Mouse (Mus musculus): ENCODE results near the gene Ltb. TPM values are rescaled to one million over a fixed set of nuclear protein-coding genes. Genes with fewer than 3 reads are reported as not detected.

The Ltb gene
- polyA plus RNA-seq, 1 experiment from 2014 or later: 0.24 TPM

GRCm38 (mm10) chr17:35187959-35188610 is 6.2 kb upstream of the Ltb start, which contains the start of gene Lst1:
Lst1 (minus strand) TSS chr17:35188439.
- no peak within 1 kb of the TSS for H3K4me2 ChIP-seq (ENCODE audit: low read length)
- H3K4me3 ChIP-seq (replicated peaks; ENCODE audit: low read length): no peak within 1 kb of the TSS
- no peaks in the 10 kb centered on the region for H3K9me3 ChIP-seq (ENCODE audit: control insufficient read depth, low read length)
- H3K27me3 ChIP-seq (replicated peaks; ENCODE audit: control insufficient read depth, insufficient read depth, low read length): no peaks in the 10 kb centered on the region
- ATAC-seq: no peak
- WGBS: 65% methylated on average over 7 of the region's 7 CpGs
- H3K27ac ChIP-seq (ENCODE audit: low read length): no peak within 1 kb of the TSS
- no peak within 1 kb of the TSS for H3K9ac ChIP-seq (replicated peaks; ENCODE audit: low read depth, low read length)
- no peaks in the 10 kb centered on the region for H3K36me3 ChIP-seq (ENCODE audit: control insufficient read depth, insufficient read depth)
- peaks cover 9% of the 10 kb centered on the region for H3K4me1 ChIP-seq (replicated peaks; ENCODE audit: control insufficient read depth, insufficient read depth, low read length)

DNA sequence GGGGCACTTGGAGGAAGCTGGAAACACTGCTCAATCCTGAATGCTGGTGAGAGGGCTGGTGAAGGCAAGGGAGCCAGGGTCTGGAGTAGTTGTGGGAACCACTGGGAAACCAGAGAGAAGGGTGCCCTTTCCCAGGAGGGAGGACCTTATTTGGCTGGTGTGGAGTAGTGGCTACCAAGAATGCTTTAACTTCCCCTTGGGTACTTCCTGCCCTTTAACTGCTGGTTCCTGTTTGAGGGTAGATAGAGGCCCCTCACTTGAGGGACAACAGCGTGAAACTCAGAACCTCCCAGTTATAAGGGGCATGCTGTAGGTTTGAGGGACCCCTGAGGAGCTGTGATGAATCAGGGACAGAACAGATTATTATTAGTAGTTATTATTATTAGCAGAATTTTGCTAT is 5.1 kb upstream of the Ltb start:
- Histone ChIP-seq H3K27me3 (replicated peaks; ENCODE audit: control insufficient read depth, insufficient read depth, low read length) (peaks cover 1% of the 10 kb centered on the region; the same call in 1 of the 2 replicates), H3K36me3 (ENCODE audit: control insufficient read depth, insufficient read depth) (no peaks in the 10 kb centered on the region), H3K9ac (replicated peaks; ENCODE audit: low read depth, low read length) (no peak overlapping the region), H3K9me3 (ENCODE audit: control insufficient read depth, low read length) (no peaks in the 10 kb centered on the region), H3K4me1 (replicated peaks; ENCODE audit: control insufficient read depth, insufficient read depth, low read length) (peaks cover 9% of the 10 kb centered on the region), H3K4me3 (replicated peaks; ENCODE audit: low read length) (no peak overlapping the region), H3K4me2 (ENCODE audit: low read length) (no peak overlapping the region), H3K27ac (ENCODE audit: low read length) (no peak overlapping the region)
- 85% methylated on average over 1 of the region's 1 CpGs for WGBS
- no peak for ATAC-seq

- H3K9me3 ChIP-seq (ENCODE audit: control insufficient read depth, low read length): no peaks in the 10 kb centered on the region
- H3K4me3 ChIP-seq (replicated peaks; ENCODE audit: low read length): no peak overlapping the region
- no peak overlapping the region for H3K4me2 ChIP-seq (ENCODE audit: low read length)
- H3K9ac ChIP-seq (replicated peaks; ENCODE audit: low read depth, low read length): no peak overlapping the region
- H3K27ac ChIP-seq (ENCODE audit: low read length): no peak overlapping the region
- no peaks in the 10 kb centered on the region for H3K36me3 ChIP-seq (ENCODE audit: control insufficient read depth, insufficient read depth)
- 85% methylated on average over 4 of the region's 4 CpGs for WGBS
- peaks cover 9% of the 10 kb centered on the region for H3K4me1 ChIP-seq (replicated peaks; ENCODE audit: control insufficient read depth, insufficient read depth, low read length)
- H3K27me3 ChIP-seq (replicated peaks; ENCODE audit: control insufficient read depth, insufficient read depth, low read length): peaks cover 7% of the 10 kb centered on the region
- ATAC-seq: no peak
Observed at GRCm38 (mm10) chr17:35190096-35190495, 4.1 kb upstream of the Ltb start.

DNA sequence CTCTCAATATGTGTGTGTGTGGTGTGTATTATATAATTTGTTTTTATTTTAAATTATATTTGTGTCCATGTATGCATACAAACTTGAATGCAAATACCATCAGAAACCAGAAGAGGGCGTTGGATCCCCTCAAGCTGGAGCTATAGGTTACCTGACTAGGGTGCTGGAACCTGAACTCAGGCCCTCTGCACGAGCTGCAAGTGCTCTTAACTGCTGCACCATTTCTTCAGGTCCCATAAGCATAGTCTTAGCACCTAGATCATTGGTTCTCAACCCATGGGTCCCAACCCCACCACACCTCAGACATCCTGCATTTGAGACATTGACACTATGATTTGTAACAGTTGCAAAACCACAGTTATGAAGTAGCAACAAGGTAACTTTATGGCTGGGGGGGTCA is 2.5 kb upstream of the Ltb start:
- ATAC-seq: no peak
- 74% methylated on average over 2 of the region's 2 CpGs for WGBS

DNA sequence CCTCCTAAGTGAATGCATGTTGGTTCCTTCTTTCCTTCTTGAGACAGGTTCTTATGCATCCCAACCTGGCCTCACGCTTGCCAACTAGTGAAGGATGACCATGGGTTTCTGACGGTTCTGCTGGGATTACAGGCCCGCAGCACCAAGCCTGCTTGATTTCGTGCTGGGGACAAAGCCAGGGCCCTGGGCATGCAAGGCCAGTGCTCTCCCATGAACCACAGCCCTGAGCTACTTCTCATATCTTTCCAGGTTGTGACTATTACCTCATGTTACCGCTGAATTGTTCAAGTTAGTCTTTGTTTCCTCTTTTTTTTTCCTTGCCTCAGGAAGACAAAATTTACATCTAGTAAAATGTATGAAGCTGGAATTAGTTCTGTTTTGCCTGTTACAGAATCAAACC is 1.3 kb upstream of the Ltb start:
- ATAC-seq: no peak

More for the DNA sequence above, 2.5 kb upstream of the Ltb start:
- H3K4me2 ChIP-seq (ENCODE audit: low read length): no peak overlapping the region
- H3K27ac ChIP-seq (ENCODE audit: low read length): no peak overlapping the region
- no peaks in the 10 kb centered on the region for H3K9me3 ChIP-seq (ENCODE audit: control insufficient read depth, low read length)
- peaks cover 21% of the 10 kb centered on the region for H3K27me3 ChIP-seq (replicated peaks; ENCODE audit: control insufficient read depth, insufficient read depth, low read length)
- H3K9ac ChIP-seq (replicated peaks; ENCODE audit: low read depth, low read length): no peak overlapping the region
- no peak overlapping the region for H3K4me3 ChIP-seq (replicated peaks; ENCODE audit: low read length)
- peaks cover 11% of the 10 kb centered on the region for H3K4me1 ChIP-seq (replicated peaks; ENCODE audit: control insufficient read depth, insufficient read depth, low read length)
- no peaks in the 10 kb centered on the region for H3K36me3 ChIP-seq (ENCODE audit: control insufficient read depth, insufficient read depth)

DNA sequence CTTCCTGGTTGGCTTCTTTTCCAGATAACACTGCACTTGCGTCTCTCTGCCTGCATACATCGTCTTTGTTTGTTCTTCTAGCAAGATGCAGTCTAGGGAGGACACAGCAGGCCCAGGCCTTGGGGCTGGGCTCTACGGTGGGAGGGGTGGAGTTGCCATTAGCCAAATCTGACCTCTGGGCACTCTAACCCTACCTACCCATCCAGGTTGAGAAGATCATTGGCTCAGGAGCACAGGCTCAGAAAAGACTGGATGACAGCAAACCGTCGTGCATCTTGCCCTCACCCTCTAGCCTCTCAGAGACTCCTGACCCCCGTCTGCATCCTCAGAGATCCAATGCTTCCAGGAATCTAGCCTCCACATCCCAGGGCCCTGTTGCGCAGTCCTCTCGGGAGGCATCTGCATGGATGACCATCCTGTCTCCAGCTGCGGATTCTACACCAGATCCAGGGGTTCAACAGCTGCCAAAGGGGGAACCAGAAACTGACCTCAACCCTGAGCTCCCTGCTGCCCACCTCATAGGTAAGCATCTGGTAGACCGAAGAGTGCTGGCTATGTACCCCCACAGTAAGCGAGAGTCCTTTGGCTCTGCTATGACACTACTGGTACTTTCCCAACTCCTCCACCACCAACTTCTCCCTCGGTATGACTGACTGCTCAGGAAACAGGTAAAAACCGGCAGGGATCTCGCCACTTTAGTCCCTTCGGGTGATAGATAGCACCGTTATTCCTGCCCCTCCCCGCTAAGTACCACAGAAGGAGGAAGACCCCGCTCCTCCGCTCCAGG is 798 bp downstream of the Ltb start:
- H3K36me3 ChIP-seq (ENCODE audit: control insufficient read depth, insufficient read depth): no peaks in the 10 kb centered on the region
- peaks cover 27% of the 10 kb centered on the region for H3K27me3 ChIP-seq (replicated peaks; ENCODE audit: control insufficient read depth, insufficient read depth, low read length)
- peak overlapping the region; percentile 75 for H3K4me2 ChIP-seq (ENCODE audit: low read length)
- peaks cover 11% of the 10 kb centered on the region for H3K4me1 ChIP-seq (replicated peaks; ENCODE audit: control insufficient read depth, insufficient read depth, low read length)
- peak; percentile 28; the same call in 1 of the 2 replicates for ATAC-seq
- peak overlapping the region; percentile 31 for H3K9ac ChIP-seq (replicated peaks; ENCODE audit: low read depth, low read length)
- WGBS: 46% methylated on average over 19 of the region's 19 CpGs
- H3K9me3 ChIP-seq (ENCODE audit: control insufficient read depth, low read length): no peaks in the 10 kb centered on the region
- peak overlapping the region; percentile 43 for H3K4me3 ChIP-seq (replicated peaks; ENCODE audit: low read length)
- no peak overlapping the region for H3K27ac ChIP-seq (ENCODE audit: low read length)

More for the DNA sequence above, 1.3 kb upstream of the Ltb start:
- Histone ChIP-seq H3K4me3 (replicated peaks; ENCODE audit: low read length) (no peak overlapping the region), H3K9ac (replicated peaks; ENCODE audit: low read depth, low read length) (no peak overlapping the region), H3K9me3 (ENCODE audit: control insufficient read depth, low read length) (no peaks in the 10 kb centered on the region), H3K4me1 (replicated peaks; ENCODE audit: control insufficient read depth, insufficient read depth, low read length) (peaks cover 11% of the 10 kb centered on the region), H3K36me3 (ENCODE audit: control insufficient read depth, insufficient read depth) (no peaks in the 10 kb centered on the region), H3K4me2 (ENCODE audit: low read length) (no peak overlapping the region), H3K27me3 (replicated peaks; ENCODE audit: control insufficient read depth, insufficient read depth, low read length) (peaks cover 25% of the 10 kb centered on the region), H3K27ac (ENCODE audit: low read length) (no peak overlapping the region)
- WGBS: 91% methylated on average over 5 of the region's 5 CpGs

DNA sequence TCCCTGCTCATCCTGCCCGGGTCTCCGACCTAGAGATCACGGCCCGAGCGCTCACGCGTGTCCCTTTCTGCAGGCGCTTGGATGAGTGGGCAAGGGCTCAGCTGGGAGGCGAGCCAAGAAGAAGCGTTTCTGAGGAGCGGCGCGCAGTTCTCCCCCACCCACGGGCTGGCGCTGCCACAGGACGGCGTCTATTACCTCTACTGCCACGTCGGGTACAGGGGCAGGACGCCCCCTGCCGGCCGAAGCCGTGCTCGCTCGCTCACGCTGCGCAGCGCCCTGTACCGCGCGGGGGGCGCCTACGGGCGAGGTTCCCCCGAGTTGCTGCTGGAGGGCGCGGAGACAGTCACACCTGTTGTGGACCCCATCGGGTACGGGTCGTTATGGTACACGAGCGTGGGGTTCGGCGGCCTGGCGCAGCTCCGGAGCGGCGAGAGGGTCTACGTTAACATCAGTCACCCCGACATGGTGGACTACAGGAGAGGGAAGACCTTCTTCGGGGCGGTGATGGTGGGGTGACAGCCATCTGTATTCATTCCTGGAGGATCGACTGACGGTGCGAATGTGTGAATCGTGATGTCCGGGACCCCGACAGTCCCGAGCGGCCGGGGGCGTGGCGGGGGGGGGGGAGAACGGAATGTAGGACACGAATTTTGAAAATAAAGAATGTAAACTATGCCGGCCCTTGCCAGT is 1.5 kb downstream of the Ltb start:
- Histone ChIP-seq H3K36me3 (ENCODE audit: control insufficient read depth, insufficient read depth) (no peaks in the 10 kb centered on the region), H3K4me3 (replicated peaks; ENCODE audit: low read length) (peak overlapping the region; percentile 43), H3K4me2 (ENCODE audit: low read length) (peak overlapping the region; percentile 75), H3K9ac (replicated peaks; ENCODE audit: low read depth, low read length) (peak overlapping the region; percentile 31), H3K27me3 (replicated peaks; ENCODE audit: control insufficient read depth, insufficient read depth, low read length) (peaks cover 27% of the 10 kb centered on the region), H3K27ac (ENCODE audit: low read length) (no peak overlapping the region), H3K9me3 (ENCODE audit: control insufficient read depth, low read length) (no peaks in the 10 kb centered on the region), H3K4me1 (replicated peaks; ENCODE audit: control insufficient read depth, insufficient read depth, low read length) (peaks cover 11% of the 10 kb centered on the region)
- 1% methylated on average over 65 of the region's 66 CpGs for WGBS
- ATAC-seq: peak; percentile 90

DNA sequence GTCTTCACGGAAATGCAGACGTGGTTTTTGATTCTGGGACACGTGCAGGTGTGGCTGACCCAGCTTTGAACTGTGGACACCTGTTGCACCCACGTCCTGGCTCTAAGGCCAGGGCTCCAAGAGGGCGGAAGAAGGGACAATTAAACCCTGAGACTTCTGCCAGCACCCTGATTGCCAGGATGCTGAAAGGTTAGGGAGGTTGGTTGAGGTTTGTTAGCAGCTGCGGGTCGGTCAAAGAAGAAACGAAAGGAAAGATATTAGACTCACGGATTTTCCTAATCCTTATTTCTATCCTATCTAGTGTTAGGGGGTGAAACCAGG is 2.0 kb downstream of the Ltb start:
- H3K9me3 ChIP-seq (ENCODE audit: control insufficient read depth, low read length): no peaks in the 10 kb centered on the region
- ATAC-seq: no peak
- peaks cover 11% of the 10 kb centered on the region for H3K4me1 ChIP-seq (replicated peaks; ENCODE audit: control insufficient read depth, insufficient read depth, low read length)
- H3K27ac ChIP-seq (ENCODE audit: low read length): no peak overlapping the region
- WGBS: 40% methylated on average over 9 of the region's 9 CpGs
- no peaks in the 10 kb centered on the region for H3K36me3 ChIP-seq (ENCODE audit: control insufficient read depth, insufficient read depth)
- H3K4me2 ChIP-seq (ENCODE audit: low read length): peak overlapping the region; percentile 75
- peak overlapping the region; percentile 31; the same call in 1 of the 2 replicates for H3K9ac ChIP-seq (replicated peaks; ENCODE audit: low read depth, low read length)
- H3K4me3 ChIP-seq (replicated peaks; ENCODE audit: low read length): peak overlapping the region; percentile 43
- H3K27me3 ChIP-seq (replicated peaks; ENCODE audit: control insufficient read depth, insufficient read depth, low read length): peaks cover 27% of the 10 kb centered on the region

- Histone ChIP-seq H3K27me3 (replicated peaks; ENCODE audit: control insufficient read depth, insufficient read depth, low read length) (peaks cover 27% of the 10 kb centered on the region), H3K4me2 (ENCODE audit: low read length) (no peak overlapping the region), H3K4me1 (replicated peaks; ENCODE audit: control insufficient read depth, insufficient read depth, low read length) (peaks cover 11% of the 10 kb centered on the region), H3K27ac (ENCODE audit: low read length) (no peak overlapping the region), H3K9ac (replicated peaks; ENCODE audit: low read depth, low read length) (no peak overlapping the region), H3K9me3 (ENCODE audit: control insufficient read depth, low read length) (no peaks in the 10 kb centered on the region), H3K4me3 (replicated peaks; ENCODE audit: low read length) (no peak overlapping the region), H3K36me3 (ENCODE audit: control insufficient read depth, insufficient read depth) (no peaks in the 10 kb centered on the region)
- WGBS: 44% methylated on average over 5 of the region's 6 CpGs
- ATAC-seq: no peak
Observed at GRCm38 (mm10) chr17:35197126-35197525, 2.9 kb downstream of the Ltb start.

Measured in forebrain, embryonic 16.5 days (tissue).